Mouse (Mus musculus): ENCODE results near the gene Ube2q1. TPM values are rescaled to one million over a fixed set of nuclear protein-coding genes. Genes with fewer than 3 reads are reported as not detected.

The Ube2q1 gene
- polyA plus RNA-seq, 1 experiment from 2014 or later, result 21.8 TPM

DNA sequence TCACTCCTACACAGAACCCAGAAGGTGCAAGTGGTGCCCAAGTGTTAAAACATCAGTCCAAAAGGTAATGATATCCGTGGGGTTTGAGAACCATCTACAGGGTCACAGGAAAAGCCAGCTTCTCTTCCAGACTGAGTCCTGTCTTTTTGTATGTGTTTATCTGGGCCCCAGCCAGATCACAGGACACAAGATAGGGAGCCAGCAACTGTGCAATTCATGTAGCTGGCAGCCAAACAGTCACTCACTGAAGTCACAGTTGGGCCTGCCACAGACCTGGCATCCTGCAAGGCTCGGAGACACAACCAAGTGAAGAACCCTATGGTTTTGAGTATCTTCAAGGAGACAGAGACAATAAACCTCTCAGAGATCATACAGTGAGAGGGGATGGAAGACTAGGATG lies 15.6 kb upstream of the Ube2q1 start:
- no peak for ATAC-seq (ENCODE audit: insufficient number of reproducible peaks, insufficient read depth, low FRiP score, low read depth)
- no peak overlapping the region for H3K4me3 ChIP-seq (ENCODE audit: low read depth, low read length)
- H3K4me1 ChIP-seq (ENCODE audit: control insufficient read depth, insufficient read depth, low read length), result 0 out of 2 replicates have a peak, but pooled peaks cover 1% of the 10 kb centered on the region
- H3K27me3 ChIP-seq (ENCODE audit: control insufficient read depth, insufficient read depth, low read length), result no peaks in the 10 kb centered on the region
- H3K9me3 ChIP-seq (ENCODE audit: control insufficient read depth, low read depth, low read length), result no peaks in the 10 kb centered on the region
- 72% methylated on average over 2 of the region's 2 CpGs for WGBS
- H3K4me2 ChIP-seq (replicated peaks; ENCODE audit: low read depth, low read length), result no peak overlapping the region
- no peak overlapping the region for H3K9ac ChIP-seq (replicated peaks; ENCODE audit: low read depth, low read length)
- no peaks in the 10 kb centered on the region for H3K36me3 ChIP-seq (ENCODE audit: control insufficient read depth, insufficient read depth, low read length)
- H3K27ac ChIP-seq (ENCODE audit: low read length), result no peak overlapping the region

DNA sequence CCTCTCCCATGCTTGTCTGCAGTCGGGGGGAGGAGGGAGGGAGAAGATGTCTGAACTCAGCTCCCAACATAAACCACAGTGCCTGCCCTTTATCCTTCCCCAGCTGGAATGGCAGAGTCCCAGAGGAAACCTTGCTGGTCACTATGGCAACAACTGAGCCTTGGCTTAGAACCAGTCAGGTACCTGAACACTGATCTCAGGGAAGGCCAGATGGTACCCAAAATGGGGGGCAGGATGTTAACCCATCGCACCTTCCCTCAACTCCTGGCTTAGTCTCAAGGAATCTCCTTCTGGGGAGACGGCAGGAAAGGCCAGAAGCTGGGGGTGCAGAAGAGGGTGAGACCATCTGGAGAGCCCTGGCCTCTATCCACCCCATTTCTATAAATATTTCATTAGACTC lies 13.6 kb upstream of the Ube2q1 start:
- no peaks in the 10 kb centered on the region for H3K4me1 ChIP-seq (ENCODE audit: control insufficient read depth, insufficient read depth, low read length)
- no peak for ATAC-seq (ENCODE audit: insufficient number of reproducible peaks, insufficient read depth, low FRiP score, low read depth)
- H3K27ac ChIP-seq (ENCODE audit: low read length), result no peak overlapping the region
- no peak overlapping the region for H3K4me3 ChIP-seq (ENCODE audit: low read depth, low read length)
- no peak overlapping the region for H3K9ac ChIP-seq (replicated peaks; ENCODE audit: low read depth, low read length)
- no peaks in the 10 kb centered on the region for H3K9me3 ChIP-seq (ENCODE audit: control insufficient read depth, low read depth, low read length)
- no peaks in the 10 kb centered on the region for H3K27me3 ChIP-seq (ENCODE audit: control insufficient read depth, insufficient read depth, low read length)
- WGBS, result 51% methylated on average over 3 of the region's 3 CpGs
- H3K4me2 ChIP-seq (replicated peaks; ENCODE audit: low read depth, low read length), result no peak overlapping the region
- H3K36me3 ChIP-seq (ENCODE audit: control insufficient read depth, insufficient read depth, low read length), result no peaks in the 10 kb centered on the region

DNA sequence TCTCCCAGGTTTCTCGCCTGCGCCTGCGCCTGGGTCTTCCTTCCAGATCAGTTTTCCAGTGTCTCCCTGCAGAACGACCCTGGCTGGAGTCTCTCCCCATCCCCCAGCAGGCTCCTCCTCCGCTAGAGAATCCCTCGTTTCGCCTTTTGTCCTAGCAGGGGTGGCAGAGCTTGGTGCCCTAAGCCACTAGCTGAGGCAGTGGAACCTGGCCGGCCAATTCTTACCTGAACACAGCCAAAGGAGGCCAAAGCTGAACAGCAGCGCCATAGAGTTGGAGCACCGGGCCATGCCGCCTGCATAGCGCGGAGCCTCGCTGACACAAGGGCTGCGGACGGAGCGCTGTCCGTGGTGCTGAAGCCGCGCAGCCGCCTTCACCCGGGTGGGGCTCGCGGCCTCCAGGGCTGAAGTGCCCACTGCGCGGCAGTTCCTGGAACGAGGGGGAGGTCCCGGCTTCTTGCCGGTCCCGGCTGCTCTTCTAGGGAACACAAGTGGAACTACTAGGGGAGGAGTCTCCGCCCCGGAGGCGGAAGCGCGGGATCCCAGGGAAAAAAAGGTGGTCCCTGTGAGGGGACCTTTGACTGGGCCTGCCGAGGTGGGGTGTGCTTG lies 9.2 kb upstream of the Ube2q1 start, which contains the start of gene Chrnb2:
Gene Chrnb2 (minus strand): TSS at position 514 of the 606 bp plus-strand sequence.
- under 1% methylated on average over 36 of the region's 36 CpGs for WGBS
- Histone ChIP-seq H3K4me1 (ENCODE audit: control insufficient read depth, insufficient read depth, low read length) (no peaks in the 10 kb centered on the region), H3K4me2 (replicated peaks; ENCODE audit: low read depth, low read length) (peak within 1 kb of the TSS; percentile 37; the same call in 1 of the 2 replicates), H3K36me3 (ENCODE audit: control insufficient read depth, insufficient read depth, low read length) (no peaks in the 10 kb centered on the region), H3K9me3 (ENCODE audit: control insufficient read depth, low read depth, low read length) (no peaks in the 10 kb centered on the region), H3K27ac (ENCODE audit: low read length) (no peak within 1 kb of the TSS), H3K27me3 (ENCODE audit: control insufficient read depth, insufficient read depth, low read length) (no peaks in the 10 kb centered on the region), H3K4me3 (ENCODE audit: low read depth, low read length) (no peak within 1 kb of the TSS; the same call in 1 of the 2 replicates), H3K9ac (replicated peaks; ENCODE audit: low read depth, low read length) (no peak within 1 kb of the TSS)
- ATAC-seq (ENCODE audit: insufficient number of reproducible peaks, insufficient read depth, low FRiP score, low read depth), result peak; percentile 84

DNA sequence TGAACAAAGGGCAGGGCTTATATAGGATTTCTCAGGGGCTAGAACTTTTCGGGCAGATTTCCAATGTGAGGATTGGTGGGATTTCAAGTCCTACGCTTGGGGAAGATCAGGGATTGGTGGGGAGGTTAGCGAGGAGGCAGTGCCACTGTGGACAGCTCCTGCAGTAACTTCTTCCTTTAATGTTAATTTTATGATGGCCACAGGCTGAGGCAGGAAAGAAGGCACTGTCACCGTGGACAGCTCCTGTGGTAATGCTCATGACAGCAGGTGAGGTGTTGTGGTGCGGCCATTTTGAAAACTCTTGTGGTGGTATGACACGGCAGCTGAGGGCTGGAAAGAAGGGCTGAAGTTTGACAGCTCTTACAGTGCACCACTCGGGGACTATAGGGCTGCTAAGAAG lies 3.8 kb upstream of the Ube2q1 start:
- no peak overlapping the region for H3K4me3 ChIP-seq (ENCODE audit: low read depth, low read length)
- H3K9ac ChIP-seq (replicated peaks; ENCODE audit: low read depth, low read length), result no peak overlapping the region
- ATAC-seq (ENCODE audit: insufficient number of reproducible peaks, insufficient read depth, low FRiP score, low read depth), result no peak
- 60% methylated on average over 7 of the region's 7 CpGs for WGBS
- H3K27ac ChIP-seq (ENCODE audit: low read length), result no peak overlapping the region
- H3K9me3 ChIP-seq (ENCODE audit: control insufficient read depth, low read depth, low read length), result no peaks in the 10 kb centered on the region
- no peak overlapping the region for H3K4me2 ChIP-seq (replicated peaks; ENCODE audit: low read depth, low read length)
- no peaks in the 10 kb centered on the region for H3K36me3 ChIP-seq (ENCODE audit: control insufficient read depth, insufficient read depth, low read length)
- H3K4me1 ChIP-seq (ENCODE audit: control insufficient read depth, insufficient read depth, low read length), result peaks cover 8% of the 10 kb centered on the region; the same call in 1 of the 2 replicates
- no peaks in the 10 kb centered on the region for H3K27me3 ChIP-seq (ENCODE audit: control insufficient read depth, insufficient read depth, low read length)

DNA sequence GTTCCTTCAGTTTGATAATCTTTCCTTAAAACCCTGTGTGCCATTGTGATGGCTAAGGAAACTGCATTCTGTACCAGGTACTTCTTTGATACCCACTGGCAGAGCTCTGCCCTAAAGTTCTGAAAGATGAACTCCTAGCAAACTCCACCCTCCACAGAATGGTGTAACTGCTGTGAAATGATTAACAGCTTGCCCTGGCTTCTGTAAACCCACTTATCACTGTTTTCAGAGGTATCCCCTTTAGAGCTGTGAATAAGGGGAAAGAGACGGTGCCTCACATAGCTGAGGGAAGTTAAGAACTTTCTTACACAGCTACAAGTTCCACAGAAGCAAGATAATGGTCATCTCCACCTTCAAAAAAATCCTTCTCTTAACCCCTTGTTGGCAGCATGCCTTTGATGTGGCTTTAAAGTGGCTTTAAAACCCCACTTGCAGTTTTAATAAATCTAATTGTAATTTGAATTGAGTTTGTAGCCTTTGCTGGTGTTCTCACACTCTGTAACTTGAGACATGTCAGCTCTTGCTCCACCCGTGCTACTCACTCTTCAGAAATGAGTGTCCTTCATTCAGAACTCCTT lies 2.9 kb upstream of the Ube2q1 start:
- H3K9me3 ChIP-seq (ENCODE audit: control insufficient read depth, low read depth, low read length), result no peaks in the 10 kb centered on the region
- no peak overlapping the region for H3K9ac ChIP-seq (replicated peaks; ENCODE audit: low read depth, low read length)
- H3K27ac ChIP-seq (ENCODE audit: low read length), result no peak overlapping the region
- H3K4me2 ChIP-seq (replicated peaks; ENCODE audit: low read depth, low read length), result no peak overlapping the region
- 39% methylated on average over 2 of the region's 2 CpGs for WGBS
- no peak for ATAC-seq (ENCODE audit: insufficient number of reproducible peaks, insufficient read depth, low FRiP score, low read depth)
- peaks cover 18% of the 10 kb centered on the region for H3K4me1 ChIP-seq (ENCODE audit: control insufficient read depth, insufficient read depth, low read length)
- H3K36me3 ChIP-seq (ENCODE audit: control insufficient read depth, insufficient read depth, low read length), result no peaks in the 10 kb centered on the region
- no peaks in the 10 kb centered on the region for H3K27me3 ChIP-seq (ENCODE audit: control insufficient read depth, insufficient read depth, low read length)
- no peak overlapping the region for H3K4me3 ChIP-seq (ENCODE audit: low read depth, low read length)

DNA sequence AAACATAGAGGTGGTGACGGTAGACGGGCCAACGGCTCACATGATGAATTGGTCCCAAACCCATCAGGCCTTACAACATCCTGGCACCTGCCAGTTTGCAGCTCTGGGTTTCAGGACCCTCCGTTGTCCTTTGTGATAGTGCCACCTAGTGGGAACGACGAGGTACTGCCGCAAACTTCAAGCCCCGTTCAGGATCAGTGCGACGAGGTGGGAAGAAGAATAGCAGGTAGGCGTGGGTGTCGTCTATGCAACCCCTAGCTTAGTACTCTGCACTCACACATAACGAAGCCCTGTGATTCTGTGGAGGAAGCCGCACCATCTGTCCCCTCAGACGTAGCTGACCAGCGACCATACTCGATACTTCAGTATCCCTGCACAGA lies 838 bp upstream of the Ube2q1 start:
- Histone ChIP-seq H3K4me2 (replicated peaks; ENCODE audit: low read depth, low read length) (peak overlapping the region; percentile 76), H3K9me3 (ENCODE audit: control insufficient read depth, low read depth, low read length) (no peaks in the 10 kb centered on the region), H3K27ac (ENCODE audit: low read length) (peak overlapping the region; percentile 96), H3K9ac (replicated peaks; ENCODE audit: low read depth, low read length) (peak overlapping the region; percentile 99; the same call in 1 of the 2 replicates), H3K27me3 (ENCODE audit: control insufficient read depth, insufficient read depth, low read length) (no peaks in the 10 kb centered on the region), H3K4me1 (ENCODE audit: control insufficient read depth, insufficient read depth, low read length) (peaks cover 20% of the 10 kb centered on the region), H3K4me3 (ENCODE audit: low read depth, low read length) (peak overlapping the region; percentile 97), H3K36me3 (ENCODE audit: control insufficient read depth, insufficient read depth, low read length) (peaks cover 19% of the 10 kb centered on the region; the same call in 1 of the 2 replicates)
- ATAC-seq (ENCODE audit: insufficient number of reproducible peaks, insufficient read depth, low FRiP score, low read depth), result peak; percentile 66
- 1% methylated on average over 17 of the region's 17 CpGs for WGBS

DNA sequence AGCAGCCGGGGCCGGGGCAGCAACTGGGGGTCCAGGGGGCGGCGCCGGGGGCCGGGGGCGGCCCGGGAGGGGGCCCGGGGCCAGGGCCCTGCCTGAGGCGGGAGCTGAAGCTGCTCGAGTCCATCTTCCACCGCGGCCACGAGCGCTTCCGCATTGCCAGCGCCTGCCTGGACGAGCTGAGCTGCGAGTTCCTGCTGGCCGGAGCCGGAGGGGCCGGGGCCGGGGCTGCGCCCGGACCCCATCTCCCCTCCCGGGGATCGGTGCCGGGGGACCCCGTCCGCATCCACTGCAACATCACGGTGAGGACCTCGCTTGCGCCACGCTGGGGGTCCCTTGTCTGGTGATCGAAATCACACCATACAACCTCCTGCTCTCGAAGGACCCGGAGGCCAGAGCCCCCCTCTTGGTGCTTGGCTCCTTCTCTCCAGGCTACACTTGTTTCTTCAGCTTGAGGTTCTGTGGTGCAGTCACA lies 360 bp downstream of the Ube2q1 start:
- peak overlapping the region; percentile 76 for H3K4me2 ChIP-seq (replicated peaks; ENCODE audit: low read depth, low read length)
- WGBS, result under 1% methylated on average over 19 of the region's 37 CpGs

DNA sequence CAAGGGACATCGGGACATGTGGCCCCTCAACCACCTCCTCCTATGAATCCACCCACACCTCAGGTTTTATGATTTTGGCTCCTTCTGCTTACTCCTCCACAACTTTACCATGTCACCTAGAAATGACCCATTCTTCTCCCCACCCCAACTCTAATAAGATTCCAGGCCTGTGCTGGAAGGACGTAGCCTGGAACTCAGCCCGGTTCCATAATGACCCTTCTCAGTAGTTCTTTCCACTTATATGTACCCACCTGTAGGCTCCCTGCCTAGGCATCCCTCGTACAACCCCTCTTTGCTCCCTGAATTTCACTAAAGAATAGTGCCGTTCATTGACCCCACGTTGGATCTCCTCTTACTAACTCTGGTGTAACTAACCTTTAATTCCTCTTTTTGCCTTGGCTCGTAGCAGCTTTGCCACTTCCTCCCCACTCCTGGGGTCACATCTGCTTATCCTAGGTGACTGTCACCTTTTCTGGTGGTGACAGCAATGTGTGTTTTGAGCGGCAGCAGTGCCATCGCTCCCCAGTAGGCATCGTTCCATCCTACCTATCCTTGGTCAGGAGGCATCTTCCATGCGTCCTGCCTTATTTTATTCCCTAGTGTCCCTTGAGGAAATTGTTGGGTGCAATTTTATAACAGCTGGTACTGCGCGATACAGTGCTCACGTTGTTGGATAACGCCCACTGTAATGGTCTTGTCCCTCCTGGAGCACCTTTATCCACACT lies 982 bp downstream of the Ube2q1 start:
- no peaks in the 10 kb centered on the region for H3K27me3 ChIP-seq (ENCODE audit: control insufficient read depth, insufficient read depth, low read length)
- peak overlapping the region; percentile 76 for H3K4me2 ChIP-seq (replicated peaks; ENCODE audit: low read depth, low read length)
- peaks cover 20% of the 10 kb centered on the region for H3K4me1 ChIP-seq (ENCODE audit: control insufficient read depth, insufficient read depth, low read length)
- H3K27ac ChIP-seq (ENCODE audit: low read length), result no peak overlapping the region; the same call in 1 of the 2 replicates
- peak overlapping the region; percentile 97 for H3K4me3 ChIP-seq (ENCODE audit: low read depth, low read length)
- H3K9ac ChIP-seq (replicated peaks; ENCODE audit: low read depth, low read length), result peak overlapping the region; percentile 99
- H3K36me3 ChIP-seq (ENCODE audit: control insufficient read depth, insufficient read depth, low read length), result peaks cover 36% of the 10 kb centered on the region
- WGBS, result 41% methylated on average over 15 of the region's 15 CpGs
- no peak for ATAC-seq (ENCODE audit: insufficient number of reproducible peaks, insufficient read depth, low FRiP score, low read depth)
- no peaks in the 10 kb centered on the region for H3K9me3 ChIP-seq (ENCODE audit: control insufficient read depth, low read depth, low read length)

More for the DNA sequence above, 360 bp downstream of the Ube2q1 start:
- Histone ChIP-seq H3K4me3 (ENCODE audit: low read depth, low read length) (peak overlapping the region; percentile 97), H3K9ac (replicated peaks; ENCODE audit: low read depth, low read length) (peak overlapping the region; percentile 99), H3K36me3 (ENCODE audit: control insufficient read depth, insufficient read depth, low read length) (peaks cover 30% of the 10 kb centered on the region), H3K9me3 (ENCODE audit: control insufficient read depth, low read depth, low read length) (no peaks in the 10 kb centered on the region), H3K27ac (ENCODE audit: low read length) (peak overlapping the region; percentile 96), H3K4me1 (ENCODE audit: control insufficient read depth, insufficient read depth, low read length) (peaks cover 20% of the 10 kb centered on the region), H3K27me3 (ENCODE audit: control insufficient read depth, insufficient read depth, low read length) (no peaks in the 10 kb centered on the region)
- ATAC-seq (ENCODE audit: insufficient number of reproducible peaks, insufficient read depth, low FRiP score, low read depth), result peak; percentile 30

Measured in stomach, embryonic 14.5 days (tissue).